Mouse (Mus musculus): ENCODE results near the gene Krt88.

Gene Krt88

GRCm38 (mm10) chr15:101447444-101447843 lies at the start of gene Krt88:
Gene Krt88, plus strand, starts transcription at chr15:101447744.
- DNase-seq = no peak

- DNase-seq = no peak
Measured at GRCm38 (mm10) chr15:101398269-101398668, 49.3 kb upstream of the Krt88 start.

- DNase-seq = no peak
Measured at GRCm38 (mm10) chr15:101410775-101411174, 36.8 kb upstream of the Krt88 start, which contains the start of gene Krt7. Gene Krt7, plus strand, starts transcription at chr15:101411043.

GRCm38 (mm10) chr15:101412188-101412587 lies 35.4 kb upstream of the Krt88 start:
- DNase-seq = no peak

- DNase-seq = no peak
Measured at GRCm38 (mm10) chr15:101413916-101414635, 33.5 kb upstream of the Krt88 start.

GRCm38 (mm10) chr15:101414807-101415565 lies 32.6 kb upstream of the Krt88 start:
- peak; percentile 43 for DNase-seq

GRCm38 (mm10) chr15:101418950-101419349 lies 28.6 kb upstream of the Krt88 start:
- no peak for DNase-seq

GRCm38 (mm10) chr15:101420903-101421302 lies 26.6 kb upstream of the Krt88 start:
- no peak for DNase-seq

- no peak for DNase-seq
Measured at GRCm38 (mm10) chr15:101424914-101425313, 22.6 kb upstream of the Krt88 start.

GRCm38 (mm10) chr15:101436611-101437010 lies 10.9 kb upstream of the Krt88 start:
- no peak for DNase-seq

GRCm38 (mm10) chr15:101438555-101438954 lies 9.0 kb upstream of the Krt88 start, which contains the start of gene Krt87:
Gene Krt87, minus strand, starts transcription at chr15:101438804.
- DNase-seq = no peak

GRCm38 (mm10) chr15:101440837-101441236 lies 6.7 kb upstream of the Krt88 start:
- no peak for DNase-seq

GRCm38 (mm10) chr15:101446572-101446971 lies 972 bp upstream of the Krt88 start:
- no peak for DNase-seq

GRCm38 (mm10) chr15:101453093-101453736 lies 5.7 kb downstream of the Krt88 start:
- peak; percentile 71 for DNase-seq

GRCm38 (mm10) chr15:101454774-101455173 lies 7.2 kb downstream of the Krt88 start:
- DNase-seq = no peak

GRCm38 (mm10) chr15:101455292-101455691 lies 7.7 kb downstream of the Krt88 start:
- DNase-seq = no peak

GRCm38 (mm10) chr15:101455891-101456290 lies 8.3 kb downstream of the Krt88 start:
- DNase-seq = no peak

GRCm38 (mm10) chr15:101458361-101458930 lies 10.9 kb downstream of the Krt88 start:
- DNase-seq = no peak

- DNase-seq = no peak
Measured at GRCm38 (mm10) chr15:101459283-101459682, 11.7 kb downstream of the Krt88 start.

- DNase-seq = no peak
Measured at GRCm38 (mm10) chr15:101463651-101464050, 16.1 kb downstream of the Krt88 start, which contains the start of gene Krt81. Gene Krt81, minus strand, starts transcription at chr15:101463751.

GRCm38 (mm10) chr15:101469093-101469492 lies 21.5 kb downstream of the Krt88 start:
- DNase-seq = no peak

GRCm38 (mm10) chr15:101472952-101473528 lies 25.5 kb downstream of the Krt88 start, which contains the start of gene Krt86:
Gene Krt86, plus strand, starts transcription at chr15:101473478.
- DNase-seq = no peak
